Mouse (Mus musculus) hindbrain, embryonic 16.5 days (tissue): ENCODE measurements around the gene Gsto2. TPM values are rescaled to one million over a fixed set of nuclear protein-coding genes. Genes with fewer than 3 reads are reported as not detected.

ENCODE experiments used
- ATAC-seq: fragments of 200-750 bp; cut with Nextera tagmentation; 2 replicates; pipeline ENCODE4 v1.8.0; 2017; ENCODE audit warnings: moderate TSS enrichment, moderate library complexity
- H3K27ac ChIP-seq: fragments of 300-500 bp; sonication (generic); 2 replicates; pipeline ENCODE4 v1.5.1; 2014; ENCODE audit warnings: low read depth, mild to moderate bottlenecking, control low read depth, low read length, moderate library complexity
- H3K27me3 ChIP-seq: fragments of 300-500 bp; sonication (generic); replicated peaks from 2 replicates; pipeline ENCODE4 v1.6.1; 2014; ENCODE audit warnings: low read length; ENCODE audit not compliant: control insufficient read depth, insufficient read depth
- H3K36me3 ChIP-seq: fragments of 300-500 bp; sonication (generic); 2 replicates; pipeline ENCODE4 v1.6.1; 2014; ENCODE audit warnings: mild to moderate bottlenecking, low read length, moderate library complexity, mixed read lengths; ENCODE audit not compliant: control insufficient read depth, insufficient read depth
- H3K4me1 ChIP-seq: fragments of 300-500 bp; sonication (generic); 2 replicates; pipeline ENCODE4 v1.6.1; 2014; ENCODE audit warnings: low read depth, low read length; ENCODE audit not compliant: control insufficient read depth, insufficient read depth
- H3K4me2 ChIP-seq: fragments of 300-500 bp; sonication (generic); 2 replicates; pipeline ENCODE4 v1.6.1; 2014; ENCODE audit warnings: mild to moderate bottlenecking, low read length, control low read depth, moderate library complexity
- H3K4me3 ChIP-seq: fragments of 300-500 bp; sonication (generic); 2 replicates; pipeline ENCODE4 v1.5.1; 2014; ENCODE audit warnings: mild to moderate bottlenecking, low read length, control low read depth, moderate library complexity
- H3K9ac ChIP-seq: fragments of 300-500 bp; sonication (generic); 2 replicates; pipeline ENCODE4 v1.6.1; 2014; ENCODE audit warnings: low read depth, mild to moderate bottlenecking, control low read depth, low read length, moderate library complexity
- H3K9me3 ChIP-seq: fragments of 300-500 bp; sonication (generic); 2 replicates; pipeline ENCODE4 v1.6.1; 2014; ENCODE audit warnings: mild to moderate bottlenecking, low read length, moderate library complexity; ENCODE audit not compliant: control insufficient read depth
- WGBS: fragments of 180-500 bp; shearing (Covaris S2); extraction: QIAGEN DNeasy Blood & Tissue Kit; methylation state at CpG from one replicate; pipeline ENCODE4 v1.1.7; 2014; 5-methylcytosine and 5-hydroxymethylcytosine counted together
- polyA plus RNA-seq: library from polyadenylated mRNA; unstranded; fragments of >200 nt; fragmentation: Nextera tagmentation; extraction: Ambion mirVana; gene quantifications from 2 replicates; pipeline ENCODE4 v1.2.1, GENCODE M21; 2015

Gene Gsto2
- polyA plus RNA-seq, 1 experiment from 2014 or later: 1.2 TPM

- no peak for ATAC-seq
- Histone ChIP-seq H3K4me1 (peaks cover 7% of the 10 kb centered on the region), H3K9ac (no peak overlapping the region), H3K9me3 (no peaks in the 10 kb centered on the region), H3K27ac (no peak overlapping the region), H3K4me2 (no peak overlapping the region), H3K4me3 (no peak overlapping the region), H3K27me3 (no peaks in the 10 kb centered on the region), H3K36me3 (no peaks in the 10 kb centered on the region)
- WGBS: 72% methylated on average over 3 of the region's 3 CpGs
These were observed 4.2 kb downstream of the Gsto2 start for GRCm38 (mm10) chr19:47869516-47869915.

GRCm38 (mm10) chr19:47870102-47870666 lies 4.8 kb downstream of the Gsto2 start:
- ATAC-seq: no peak
- no peak overlapping the region for H3K4me2 ChIP-seq
- no peaks in the 10 kb centered on the region for H3K27me3 ChIP-seq
- no peak overlapping the region for H3K4me3 ChIP-seq
- no peaks in the 10 kb centered on the region for H3K36me3 ChIP-seq
- no peak overlapping the region for H3K27ac ChIP-seq
- H3K4me1 ChIP-seq: peaks cover 3% of the 10 kb centered on the region; the same call in 1 of the 2 replicates
- no peaks in the 10 kb centered on the region for H3K9me3 ChIP-seq
- WGBS: 71% methylated on average over 7 of the region's 7 CpGs
- no peak overlapping the region for H3K9ac ChIP-seq

GRCm38 (mm10) chr19:47871515-47871914 lies 6.2 kb downstream of the Gsto2 start:
- Histone ChIP-seq H3K27ac (no peak overlapping the region), H3K4me3 (no peak overlapping the region), H3K27me3 (no peaks in the 10 kb centered on the region), H3K4me1 (no peaks in the 10 kb centered on the region), H3K36me3 (no peaks in the 10 kb centered on the region), H3K9me3 (no peaks in the 10 kb centered on the region), H3K9ac (no peak overlapping the region), H3K4me2 (no peak overlapping the region)
- ATAC-seq: no peak
- WGBS: 28% methylated on average over 10 of the region's 10 CpGs

GRCm38 (mm10) chr19:47876252-47876651 lies 10.9 kb downstream of the Gsto2 start:
- no peaks in the 10 kb centered on the region for H3K27me3 ChIP-seq
- no peaks in the 10 kb centered on the region for H3K4me1 ChIP-seq
- ATAC-seq: no peak
- H3K27ac ChIP-seq: no peak overlapping the region
- H3K9me3 ChIP-seq: no peaks in the 10 kb centered on the region
- 79% methylated on average over 15 of the region's 15 CpGs for WGBS
- H3K9ac ChIP-seq: no peak overlapping the region
- no peak overlapping the region for H3K4me3 ChIP-seq
- no peaks in the 10 kb centered on the region for H3K36me3 ChIP-seq
- no peak overlapping the region for H3K4me2 ChIP-seq

- Histone ChIP-seq H3K27ac (no peak overlapping the region), H3K9ac (no peak overlapping the region), H3K27me3 (no peaks in the 10 kb centered on the region), H3K9me3 (no peaks in the 10 kb centered on the region), H3K4me2 (no peak overlapping the region), H3K36me3 (no peaks in the 10 kb centered on the region), H3K4me1 (no peaks in the 10 kb centered on the region), H3K4me3 (no peak overlapping the region)
- no peak for ATAC-seq
- WGBS: 89% methylated on average over 7 of the region's 7 CpGs
These were observed 16.2 kb downstream of the Gsto2 start for GRCm38 (mm10) chr19:47881538-47881937.

- Histone ChIP-seq H3K27ac (no peak overlapping the region), H3K36me3 (no peaks in the 10 kb centered on the region), H3K4me1 (no peaks in the 10 kb centered on the region), H3K27me3 (no peaks in the 10 kb centered on the region), H3K9ac (no peak overlapping the region), H3K9me3 (no peaks in the 10 kb centered on the region), H3K4me3 (no peak overlapping the region), H3K4me2 (no peak overlapping the region)
- 26% methylated on average over 11 of the region's 11 CpGs for WGBS
- peak; percentile 73 for ATAC-seq
These were observed 17.0 kb downstream of the Gsto2 start for GRCm38 (mm10) chr19:47882151-47882881.

- Histone ChIP-seq H3K36me3 (no peaks in the 10 kb centered on the region), H3K4me2 (no peak overlapping the region), H3K27ac (no peak overlapping the region), H3K4me3 (no peak overlapping the region), H3K27me3 (no peaks in the 10 kb centered on the region), H3K9ac (no peak overlapping the region), H3K4me1 (no peaks in the 10 kb centered on the region), H3K9me3 (no peaks in the 10 kb centered on the region)
- ATAC-seq: peak; percentile 45
- WGBS: 67% methylated on average over 9 of the region's 9 CpGs
These were observed 17.5 kb downstream of the Gsto2 start for GRCm38 (mm10) chr19:47882882-47883254.

GRCm38 (mm10) chr19:47884296-47885085 lies 19.2 kb downstream of the Gsto2 start:
- no peaks in the 10 kb centered on the region for H3K4me1 ChIP-seq
- no peak for ATAC-seq
- no peak overlapping the region for H3K9ac ChIP-seq
- no peaks in the 10 kb centered on the region for H3K27me3 ChIP-seq
- no peak overlapping the region for H3K27ac ChIP-seq
- H3K4me2 ChIP-seq: no peak overlapping the region
- WGBS: 76% methylated on average over 13 of the region's 13 CpGs
- H3K9me3 ChIP-seq: no peaks in the 10 kb centered on the region
- H3K36me3 ChIP-seq: no peaks in the 10 kb centered on the region
- H3K4me3 ChIP-seq: no peak overlapping the region

GRCm38 (mm10) chr19:47885191-47885743 lies 19.9 kb downstream of the Gsto2 start:
- no peak overlapping the region for H3K4me3 ChIP-seq
- H3K27me3 ChIP-seq: no peaks in the 10 kb centered on the region
- no peaks in the 10 kb centered on the region for H3K4me1 ChIP-seq
- 70% methylated on average over 7 of the region's 7 CpGs for WGBS
- no peak overlapping the region for H3K9ac ChIP-seq
- no peak overlapping the region for H3K27ac ChIP-seq
- no peaks in the 10 kb centered on the region for H3K9me3 ChIP-seq
- H3K4me2 ChIP-seq: no peak overlapping the region
- no peak for ATAC-seq
- no peaks in the 10 kb centered on the region for H3K36me3 ChIP-seq
